Mouse (Mus musculus): ENCODE results near the gene Srrm1. TPM values are rescaled to one million over a fixed set of nuclear protein-coding genes. Genes with fewer than 3 reads are reported as not detected.

Srrm1 gene
- polyA plus RNA-seq, 1 experiment from 2014 or later = 195 TPM

GRCm38 (mm10) chr4:135352326-135353065 lies 625 bp downstream of the Srrm1 start:
- Histone ChIP-seq H3K4me2 (peak overlapping the region; percentile 92), H3K27me3 (no peaks in the 10 kb centered on the region), H3K27ac (replicated peaks) (peak overlapping the region; percentile 97), H3K4me1 (replicated peaks) (peaks cover 23% of the 10 kb centered on the region), H3K4me3 (peak overlapping the region; percentile 99), H3K9me3 (no peaks in the 10 kb centered on the region), H3K36me3 (peaks cover 12% of the 10 kb centered on the region; the same call in 1 of the 2 replicates), H3K9ac (peak overlapping the region; percentile 99)
- under 1% methylated on average over 67 of the region's 67 CpGs for WGBS
- ATAC-seq (ENCODE audit: low read depth) = peak; percentile 34; the same call in 1 of the 2 replicates

DNA sequence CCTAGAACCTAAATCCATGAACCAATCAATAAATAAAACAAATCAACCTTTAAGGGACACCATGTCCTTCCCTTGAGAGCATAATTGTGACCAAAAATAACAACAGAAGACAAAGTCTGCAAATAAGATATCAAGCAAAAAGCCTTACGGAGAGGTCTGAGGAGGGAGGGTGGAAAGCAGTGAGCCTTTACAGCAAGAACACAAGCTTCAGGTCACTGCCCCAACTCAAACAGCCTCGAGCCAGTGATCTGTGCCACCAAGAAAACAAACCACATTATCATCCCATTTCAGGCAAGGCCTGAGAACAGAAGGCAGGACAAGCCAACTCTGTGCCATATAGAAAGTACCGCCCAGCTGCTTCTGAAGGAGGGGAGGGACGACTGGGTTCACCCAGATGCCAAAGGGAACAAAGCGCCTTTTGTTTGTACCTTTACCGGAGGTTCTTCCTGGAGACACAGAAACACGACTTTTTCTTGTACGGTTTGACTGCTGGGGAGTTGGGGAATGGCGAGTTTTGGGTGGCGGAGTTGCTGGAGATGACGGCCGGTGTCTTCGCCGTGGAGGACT lies 15.7 kb downstream of the Srrm1 start:
- no peaks in the 10 kb centered on the region for H3K9me3 ChIP-seq
- no peak overlapping the region for H3K9ac ChIP-seq
- H3K27ac ChIP-seq (replicated peaks) = no peak overlapping the region
- ATAC-seq (ENCODE audit: low read depth) = no peak
- peaks cover 97% of the 10 kb centered on the region for H3K36me3 ChIP-seq
- no peak overlapping the region for H3K4me2 ChIP-seq
- H3K4me1 ChIP-seq (replicated peaks) = no peaks in the 10 kb centered on the region
- H3K4me3 ChIP-seq = no peak overlapping the region
- no peaks in the 10 kb centered on the region for H3K27me3 ChIP-seq
- 69% methylated on average over 14 of the region's 14 CpGs for WGBS

- Histone ChIP-seq H3K27me3 (no peaks in the 10 kb centered on the region), H3K4me3 (no peak overlapping the region), H3K27ac (replicated peaks) (no peak overlapping the region), H3K9ac (no peak overlapping the region), H3K9me3 (no peaks in the 10 kb centered on the region), H3K36me3 (peaks cover 97% of the 10 kb centered on the region), H3K4me1 (replicated peaks) (no peaks in the 10 kb centered on the region), H3K4me2 (no peak overlapping the region)
- ATAC-seq (ENCODE audit: low read depth) = no peak
- 92% methylated on average over 3 of the region's 3 CpGs for WGBS
These were observed 17.1 kb downstream of the Srrm1 start for GRCm38 (mm10) chr4:135336023-135336357.

DNA sequence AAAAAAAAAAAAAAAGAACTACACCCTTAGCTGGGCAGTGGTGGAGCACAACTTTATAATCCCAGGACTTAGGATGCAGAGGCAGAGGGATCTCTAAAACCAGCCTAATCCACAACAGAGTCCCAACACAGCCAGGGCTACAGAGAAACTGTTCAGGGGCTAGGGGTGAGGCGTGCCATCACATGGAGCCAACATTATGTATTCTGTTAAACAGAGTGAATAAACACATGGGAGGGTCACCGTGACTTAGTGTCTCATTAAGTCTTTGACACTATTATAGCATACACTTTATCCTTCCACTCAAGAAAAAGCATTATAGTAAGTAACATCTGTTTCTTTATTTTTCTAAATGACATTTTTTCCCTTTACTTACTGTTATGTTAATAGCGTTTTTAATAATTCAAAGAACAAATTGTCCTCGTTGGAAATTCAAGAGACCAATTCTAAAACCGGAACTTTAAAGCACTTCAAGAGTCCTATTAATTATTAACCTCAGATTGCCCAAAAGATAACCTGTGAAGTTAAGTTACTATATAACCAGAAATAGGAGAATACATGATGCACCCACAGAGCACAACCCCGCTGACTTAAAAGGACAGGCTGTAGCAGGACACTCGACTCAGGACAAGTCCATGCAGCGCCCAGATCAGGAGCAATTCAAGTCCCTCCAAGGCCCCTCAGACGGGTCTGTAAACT lies 17.6 kb downstream of the Srrm1 start:
- no peak overlapping the region for H3K27ac ChIP-seq (replicated peaks)
- no peaks in the 10 kb centered on the region for H3K4me1 ChIP-seq (replicated peaks)
- no peak overlapping the region for H3K9ac ChIP-seq
- H3K27me3 ChIP-seq = no peaks in the 10 kb centered on the region
- H3K4me2 ChIP-seq = no peak overlapping the region
- H3K36me3 ChIP-seq = peaks cover 97% of the 10 kb centered on the region
- no peaks in the 10 kb centered on the region for H3K9me3 ChIP-seq
- WGBS = 84% methylated on average over 9 of the region's 9 CpGs
- H3K4me3 ChIP-seq = no peak overlapping the region
- no peak for ATAC-seq (ENCODE audit: low read depth)

DNA sequence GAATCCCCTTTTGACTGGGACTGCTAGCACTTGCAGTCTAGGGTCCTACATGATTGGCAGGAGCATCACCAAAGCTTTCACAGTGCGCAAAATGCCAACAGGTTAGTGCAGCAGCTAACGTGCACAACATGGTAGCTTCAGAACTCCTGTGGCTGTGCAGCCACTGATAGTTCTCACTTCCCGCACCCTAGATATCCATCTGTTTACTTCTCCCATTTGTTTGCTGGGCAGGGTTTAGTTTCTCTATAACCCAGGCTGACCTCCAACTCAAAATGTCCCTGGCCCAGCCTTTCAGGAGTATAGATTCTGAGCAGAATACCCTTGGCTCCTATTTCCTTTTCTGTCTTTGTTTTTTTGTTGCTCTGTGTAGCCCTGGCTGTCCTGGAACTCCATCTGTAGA lies 26.7 kb downstream of the Srrm1 start:
- 92% methylated on average over 3 of the region's 3 CpGs for WGBS
- H3K27me3 ChIP-seq = no peaks in the 10 kb centered on the region
- H3K27ac ChIP-seq (replicated peaks) = no peak overlapping the region

GRCm38 (mm10) chr4:135326046-135326445 lies 27.1 kb downstream of the Srrm1 start:
- Histone ChIP-seq H3K27me3 (no peaks in the 10 kb centered on the region), H3K27ac (replicated peaks) (no peak overlapping the region), H3K9ac (no peak overlapping the region), H3K4me2 (no peak overlapping the region), H3K36me3 (peaks cover 98% of the 10 kb centered on the region), H3K4me3 (no peak overlapping the region), H3K9me3 (no peaks in the 10 kb centered on the region), H3K4me1 (replicated peaks) (no peaks in the 10 kb centered on the region)
- no peak for ATAC-seq (ENCODE audit: low read depth)

More for the DNA sequence above, 26.7 kb downstream of the Srrm1 start:
- H3K9ac ChIP-seq = no peak overlapping the region
- no peaks in the 10 kb centered on the region for H3K9me3 ChIP-seq
- H3K4me1 ChIP-seq (replicated peaks) = no peaks in the 10 kb centered on the region
- no peak overlapping the region for H3K4me3 ChIP-seq
- peaks cover 98% of the 10 kb centered on the region for H3K36me3 ChIP-seq
- ATAC-seq (ENCODE audit: low read depth) = no peak
- H3K4me2 ChIP-seq = no peak overlapping the region

DNA sequence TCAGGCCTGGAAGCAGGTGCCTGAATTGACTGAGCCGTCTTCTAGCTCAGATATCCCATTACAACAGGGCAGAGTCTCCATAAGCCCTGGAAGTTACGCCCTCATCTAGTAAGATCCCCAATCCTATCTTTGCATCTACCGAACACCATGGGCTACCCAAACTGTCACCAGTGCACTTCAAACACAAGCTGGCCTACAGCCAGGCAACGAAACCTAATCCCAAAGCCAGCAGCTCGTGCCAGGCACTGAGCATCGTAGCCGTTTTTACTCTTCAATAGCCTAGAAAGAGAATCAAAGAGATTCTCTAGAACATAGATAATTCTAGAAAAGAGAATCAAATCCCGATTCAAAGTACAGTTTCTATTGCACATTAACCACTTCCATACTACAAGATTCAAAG lies 30.1 kb downstream of the Srrm1 start:
- H3K4me2 ChIP-seq = no peak overlapping the region
- no peak overlapping the region for H3K4me3 ChIP-seq
- no peaks in the 10 kb centered on the region for H3K4me1 ChIP-seq (replicated peaks)
- no peak overlapping the region for H3K9ac ChIP-seq
- ATAC-seq (ENCODE audit: low read depth) = no peak
- WGBS = 90% methylated on average over 8 of the region's 8 CpGs
- H3K27ac ChIP-seq (replicated peaks) = no peak overlapping the region
- H3K9me3 ChIP-seq = no peaks in the 10 kb centered on the region
- H3K27me3 ChIP-seq = no peaks in the 10 kb centered on the region
- peaks cover 97% of the 10 kb centered on the region for H3K36me3 ChIP-seq

DNA sequence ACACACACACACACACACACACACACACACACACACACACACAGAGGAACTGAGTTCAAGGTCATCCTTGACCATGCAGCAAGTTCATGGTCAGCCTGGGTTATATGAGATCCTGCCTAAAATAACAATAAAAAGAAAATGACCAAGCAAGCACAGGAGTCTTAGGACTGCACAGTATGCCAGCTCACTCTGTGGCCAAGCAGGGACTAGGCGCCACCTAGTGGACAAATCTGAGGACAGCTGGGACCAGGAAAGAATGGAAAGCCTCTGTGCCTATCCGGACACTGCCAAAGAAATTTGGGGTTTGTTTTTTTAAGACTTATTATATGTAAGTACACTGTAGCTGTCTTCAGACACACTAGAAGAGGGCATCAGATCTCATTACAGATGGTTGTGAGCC lies 35.2 kb downstream of the Srrm1 start:
- no peaks in the 10 kb centered on the region for H3K27me3 ChIP-seq
- H3K27ac ChIP-seq (replicated peaks) = no peak overlapping the region
- H3K9ac ChIP-seq = no peak overlapping the region
- H3K4me2 ChIP-seq = no peak overlapping the region
- peaks cover 9% of the 10 kb centered on the region; the same call in 1 of the 2 replicates for H3K4me1 ChIP-seq (replicated peaks)
- peaks cover 77% of the 10 kb centered on the region for H3K36me3 ChIP-seq
- WGBS = 24% methylated on average over 2 of the region's 2 CpGs
- no peak overlapping the region for H3K4me3 ChIP-seq
- no peaks in the 10 kb centered on the region for H3K9me3 ChIP-seq
- peak; percentile 90 for ATAC-seq (ENCODE audit: low read depth)

- no peak overlapping the region for H3K4me3 ChIP-seq
- H3K27ac ChIP-seq (replicated peaks) = no peak overlapping the region
- H3K36me3 ChIP-seq = peaks cover 73% of the 10 kb centered on the region
- no peak overlapping the region for H3K9ac ChIP-seq
- no peaks in the 10 kb centered on the region for H3K9me3 ChIP-seq
- no peak overlapping the region for H3K4me2 ChIP-seq
- H3K27me3 ChIP-seq = no peaks in the 10 kb centered on the region
- peaks cover 13% of the 10 kb centered on the region; the same call in 1 of the 2 replicates for H3K4me1 ChIP-seq (replicated peaks)
- WGBS = 80% methylated on average over 4 of the region's 4 CpGs
- ATAC-seq (ENCODE audit: low read depth) = 0 out of 2 replicates have a peak, but pooled peaks have one; percentile 29
These were observed 35.6 kb downstream of the Srrm1 start for GRCm38 (mm10) chr4:135317539-135317938.

- peaks cover 50% of the 10 kb centered on the region for H3K36me3 ChIP-seq
- H3K9ac ChIP-seq = no peak overlapping the region
- H3K27me3 ChIP-seq = no peaks in the 10 kb centered on the region
- H3K4me2 ChIP-seq = no peak overlapping the region
- no peaks in the 10 kb centered on the region for H3K9me3 ChIP-seq
- no peak overlapping the region for H3K27ac ChIP-seq (replicated peaks)
- ATAC-seq (ENCODE audit: low read depth) = no peak
- WGBS = 94% methylated on average over 9 of the region's 9 CpGs
- H3K4me1 ChIP-seq (replicated peaks) = peaks cover 16% of the 10 kb centered on the region; the same call in 1 of the 2 replicates
- H3K4me3 ChIP-seq = no peak overlapping the region
These were observed 37.8 kb downstream of the Srrm1 start for GRCm38 (mm10) chr4:135315287-135315686.

- no peak overlapping the region for H3K4me3 ChIP-seq
- H3K9me3 ChIP-seq = no peaks in the 10 kb centered on the region
- H3K9ac ChIP-seq = no peak overlapping the region
- no peak overlapping the region for H3K27ac ChIP-seq (replicated peaks)
- H3K36me3 ChIP-seq = peaks cover 42% of the 10 kb centered on the region
- no peak for ATAC-seq (ENCODE audit: low read depth)
- H3K27me3 ChIP-seq = no peaks in the 10 kb centered on the region
- WGBS = 88% methylated on average over 11 of the region's 11 CpGs
- no peak overlapping the region for H3K4me2 ChIP-seq
- peaks cover 16% of the 10 kb centered on the region; the same call in 1 of the 2 replicates for H3K4me1 ChIP-seq (replicated peaks)
These were observed 38.7 kb downstream of the Srrm1 start for GRCm38 (mm10) chr4:135314419-135314832.

- H3K9me3 ChIP-seq = no peaks in the 10 kb centered on the region
- H3K4me2 ChIP-seq = no peak overlapping the region
- H3K9ac ChIP-seq = no peak overlapping the region
- H3K4me1 ChIP-seq (replicated peaks) = peaks cover 16% of the 10 kb centered on the region; the same call in 1 of the 2 replicates
- peaks cover 35% of the 10 kb centered on the region for H3K36me3 ChIP-seq
- 83% methylated on average over 9 of the region's 9 CpGs for WGBS
- H3K4me3 ChIP-seq = no peak overlapping the region
- no peak for ATAC-seq (ENCODE audit: low read depth)
- H3K27me3 ChIP-seq = no peaks in the 10 kb centered on the region
- no peak overlapping the region for H3K27ac ChIP-seq (replicated peaks)
These were observed 39.3 kb downstream of the Srrm1 start for GRCm38 (mm10) chr4:135313761-135314241.
